Mouse (Mus musculus) small intestine, adult 2 months (tissue): ENCODE data around the gene Bok. TPM values are rescaled to one million over a fixed set of nuclear protein-coding genes. Genes with fewer than 3 reads are reported as not detected.

Experiments
- H3K27ac ChIP-seq: fragments of 200-500 bp; 2 replicates; pipeline ENCODE4 v1.5.1; 2012; ENCODE audit warnings: low read depth, low read length, control low read depth, inconsistent platforms; ENCODE audit not compliant: insufficient read depth
- H3K27me3 ChIP-seq: fragments of 200-500 bp; 2 replicates; pipeline ENCODE4 v1.6.1; 2012; ENCODE audit warnings: mild to moderate bottlenecking, moderate library complexity, low read length, inconsistent platforms; ENCODE audit not compliant: control insufficient read depth, insufficient read depth
- H3K36me3 ChIP-seq: fragments of 200-500 bp; 2 replicates; pipeline ENCODE4 v1.6.1; 2012; ENCODE audit warnings: mild to moderate bottlenecking, low read length, control low read depth, inconsistent platforms; ENCODE audit not compliant: control insufficient read depth, insufficient read depth
- H3K4me1 ChIP-seq: fragments of 200-500 bp; 2 replicates; pipeline ENCODE4 v1.6.1; 2012; ENCODE audit warnings: low read length, inconsistent platforms, mixed read lengths; ENCODE audit not compliant: control insufficient read depth, insufficient read depth, insufficient read length
- H3K4me3 ChIP-seq: fragments of 200-500 bp; 2 replicates; pipeline ENCODE4 v1.5.1; 2012; ENCODE audit warnings: low read depth, mild to moderate bottlenecking, control low read depth, inconsistent platforms, low read length, moderate library complexity
- CTCF ChIP-seq: fragments of 200-500 bp; IDR thresholded peaks from 2 replicates; pipeline ENCODE4 v1.5.1; 2012; ENCODE audit warnings: low read depth, mild to moderate bottlenecking, control low read depth, inconsistent platforms, low read length, moderate library complexity, mixed read lengths; ENCODE audit not compliant: insufficient replicate concordance, insufficient read length; ENCODE audit errors: extremely low read depth
- POLR2A ChIP-seq: fragments of 200-500 bp; IDR thresholded peaks from 2 replicates; pipeline ENCODE4 v1.6.1; 2012; ENCODE audit warnings: low read depth, mild to moderate bottlenecking, control low read depth, inconsistent platforms, low read length, moderate library complexity
- WGBS: fragments of 180-500 bp; shearing (Covaris S2); methylation state at CpG from one replicate; pipeline ENCODE4 v1.1.7; 2018; 5-methylcytosine and 5-hydroxymethylcytosine counted together
- polyA plus RNA-seq: library from polyadenylated mRNA; depleted of rRNA; stranded (reverse); fragments of >200 nt; gene quantifications from 2 replicates; pipeline ENCODE4 v1.2.3, GENCODE M21; 2012; rRNA removed

Bok gene
- polyA plus RNA-seq, 1 experiment: 106 TPM

DNA sequence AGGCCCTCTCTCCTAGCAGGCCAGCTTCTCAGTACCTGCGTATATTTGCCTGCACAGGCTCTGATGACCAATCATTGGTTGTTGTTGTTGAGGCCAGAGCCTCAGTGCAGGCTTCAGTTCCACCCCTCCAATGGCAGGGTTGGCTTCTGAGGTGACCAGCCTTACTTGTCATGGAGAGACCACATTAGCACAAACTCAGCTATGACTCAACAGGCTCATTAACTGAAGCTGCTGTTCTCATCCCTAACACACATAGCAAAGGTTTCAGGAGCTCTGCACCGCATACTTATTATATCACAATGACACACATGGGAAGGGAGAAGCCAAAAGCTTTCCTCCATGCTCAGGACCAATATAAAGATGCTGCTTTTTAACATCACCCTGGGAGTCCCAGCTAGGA lies 55.2 kb downstream of the Bok start:
- Histone ChIP-seq H3K36me3 (no peaks in the 10 kb centered on the region), H3K4me3 (no peak overlapping the region), H3K27me3 (no peaks in the 10 kb centered on the region), H3K4me1 (peaks cover 11% of the 10 kb centered on the region; the same call in 1 of the 2 replicates), H3K27ac (no peak overlapping the region)
- no peak for TF ChIP-seq POLR2A
- no peak for TF ChIP-seq CTCF
- 97% methylated on average over 2 of the region's 2 CpGs for WGBS

DNA sequence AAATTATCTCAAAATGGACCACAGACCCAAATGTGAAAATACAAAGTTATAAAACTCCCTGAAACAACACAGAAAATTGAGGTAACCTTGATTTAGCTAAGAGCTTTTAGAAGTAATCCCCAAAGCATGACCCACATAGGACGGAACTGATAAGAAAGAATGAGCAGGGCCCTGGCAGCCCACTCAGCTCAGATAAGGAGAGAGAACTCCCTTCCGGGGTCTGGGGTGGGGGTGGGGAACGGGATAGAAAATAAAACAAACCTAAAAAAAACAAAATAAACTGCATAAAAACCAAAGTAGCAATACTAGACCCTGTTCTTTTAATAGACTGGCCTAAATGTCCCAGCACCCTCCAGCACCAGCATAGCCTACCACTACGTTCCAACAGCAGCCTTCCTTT lies 56.5 kb downstream of the Bok start:
- TF ChIP-seq POLR2A: no peak
- H3K4me1 ChIP-seq: peaks cover 10% of the 10 kb centered on the region; the same call in 1 of the 2 replicates
- WGBS: 80% methylated on average over 4 of the region's 4 CpGs
- no peak overlapping the region for H3K27ac ChIP-seq
- no peaks in the 10 kb centered on the region for H3K36me3 ChIP-seq
- H3K27me3 ChIP-seq: no peaks in the 10 kb centered on the region
- no peak overlapping the region for H3K4me3 ChIP-seq

DNA sequence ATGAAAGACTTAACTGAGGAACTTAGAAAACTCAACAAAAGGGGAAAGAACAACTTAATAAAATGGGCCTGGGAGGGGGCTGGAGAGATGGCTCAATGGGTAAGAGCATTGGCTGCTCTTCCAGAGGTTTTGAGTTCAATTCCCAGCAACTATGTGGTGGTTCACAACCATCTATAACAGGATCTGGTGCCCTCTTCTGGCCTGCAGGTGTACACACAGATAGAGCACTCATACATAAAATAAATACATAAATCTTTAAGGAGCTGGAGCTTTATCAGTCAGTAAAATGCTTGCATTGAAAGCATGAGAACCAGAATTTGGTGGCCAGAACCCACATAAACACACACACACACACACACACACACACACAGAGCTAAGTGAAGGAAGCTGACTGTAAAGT lies 57.5 kb downstream of the Bok start:
- H3K4me1 ChIP-seq: peaks cover 6% of the 10 kb centered on the region; the same call in 1 of the 2 replicates
- H3K27ac ChIP-seq: no peak overlapping the region
- H3K27me3 ChIP-seq: no peaks in the 10 kb centered on the region
- TF ChIP-seq CTCF: no peak
- no peak for TF ChIP-seq POLR2A
- no peaks in the 10 kb centered on the region for H3K36me3 ChIP-seq
- H3K4me3 ChIP-seq: no peak overlapping the region

Other genes starting within 250 kb of the Bok start
- 29.9 and 54.9 TPM in 2 replicates for gene Hdlbp, start 206.8 kb upstream of the Bok start, polyA plus RNA-seq
- 4.7 and 13.6 TPM in 2 replicates for gene Farp2, start 173.6 kb upstream of the Bok start, polyA plus RNA-seq
- gene Stk25, start 27.0 kb upstream of the Bok start, polyA plus RNA-seq: 217 and 306 TPM in 2 replicates
- 28.1 and 44.7 TPM in 2 replicates for gene Atg4b, start 65.8 kb downstream of the Bok start, polyA plus RNA-seq
- 46.0 and 63.0 TPM in 2 replicates for gene Thap4, start 69.2 kb downstream of the Bok start, polyA plus RNA-seq
- 10.2 and 14.5 TPM in 2 replicates for gene Dtymk, start 116.3 kb downstream of the Bok start, polyA plus RNA-seq
- gene Ing5, start 118.3 kb downstream of the Bok start, polyA plus RNA-seq: 1.4 and 2.9 TPM in 2 replicates
- gene D2hgdh, start 139.2 kb downstream of the Bok start, polyA plus RNA-seq: 12.2 and 16.9 TPM in 2 replicates
- gene Gal3st2, start 175.6 kb downstream of the Bok start, polyA plus RNA-seq: 40.9 and 113 TPM in 2 replicates
- gene Gal3st2b, start 232.7 kb downstream of the Bok start, polyA plus RNA-seq: 47.3 and 140 TPM in 2 replicates